Mouse (Mus musculus) ES-E14 (cell line): ENCODE measurements at regions not wholly inside any gene's neighbourhood (a gene's known extent, or its start where the extent isn't known, plus 50 kb on each side); places are given as distances from the start of the nearest gene placed in this dataset.

ENCODE experiments used
- CHD2 ChIP-seq: IDR thresholded peaks from 2 replicates; pipeline ENCODE4 v1.6.1; 2014; ENCODE audit warnings: mild to moderate bottlenecking, low read depth, low read length, inconsistent platforms
- HCFC1 ChIP-seq: IDR thresholded peaks from 2 replicates; pipeline ENCODE4 v1.6.1; 2012; ENCODE audit warnings: low read length, inconsistent platforms, borderline replicate concordance; ENCODE audit not compliant: insufficient read depth
- MAFK ChIP-seq: IDR thresholded peaks from 2 replicates; pipeline ENCODE4 v1.6.1; 2014; ENCODE audit warnings: mild to moderate bottlenecking, low read depth, low read length, inconsistent platforms; ENCODE audit not compliant: insufficient read depth
- ZC3H11A ChIP-seq: IDR thresholded peaks from 2 replicates; pipeline ENCODE4 v1.6.1; 2012; ENCODE audit warnings: low read depth, mild to moderate bottlenecking, inconsistent platforms, low read length, borderline replicate concordance
- ZNF384 ChIP-seq: IDR thresholded peaks from 2 replicates; pipeline ENCODE4 v1.6.1; 2012; ENCODE audit warnings: low read depth, low read length, inconsistent platforms

DNA sequence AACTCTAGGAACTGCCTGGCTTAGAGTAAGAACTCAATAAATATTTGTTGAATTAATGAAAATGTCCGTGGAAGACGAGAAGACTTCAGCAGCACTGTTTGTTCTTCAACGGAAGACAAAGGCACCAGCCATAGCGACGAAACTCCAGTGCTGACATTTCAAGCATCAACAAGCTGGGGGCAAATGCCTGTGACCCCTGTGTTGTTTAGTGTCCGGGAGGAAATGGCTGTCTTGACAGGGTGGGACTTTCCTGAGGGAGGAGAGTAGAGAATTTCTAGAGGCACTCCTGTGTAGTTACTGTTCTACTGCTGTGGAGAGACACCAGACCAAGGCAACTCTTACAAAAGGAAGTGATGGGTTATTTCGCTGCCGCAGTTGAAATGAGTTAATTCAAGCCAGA, 129.2 kb downstream of the Matn1 start:
- TF ChIP-seq CHD2, result no peak
- no peak for TF ChIP-seq ZNF384
- no peak for TF ChIP-seq HCFC1
- no peak for TF ChIP-seq ZC3H11A
- TF ChIP-seq MAFK, result no peak
